Mouse (Mus musculus): ENCODE data around the gene Kif5c. TPM values are rescaled to one million over a fixed set of nuclear protein-coding genes. Genes with fewer than 3 reads are reported as not detected.

Kif5c gene
- polyA plus RNA-seq, 1 experiment from 2014 or later: 218 TPM

GRCm38 (mm10) chr2:49655195-49655873, 36.2 kb downstream of the Kif5c start:
- Histone ChIP-seq H3K4me3 (ENCODE audit: low read depth, low read length) (no peak overlapping the region), H3K27ac (ENCODE audit: low read depth, low read length) (0 out of 2 replicates have a peak overlapping the region, but pooled peaks have one; percentile 30), H3K9me3 (ENCODE audit: control insufficient read depth, low read length) (no peaks in the 10 kb centered on the region), H3K4me2 (ENCODE audit: low read depth, low read length) (no peak overlapping the region), H3K27me3 (ENCODE audit: control insufficient read depth, insufficient read depth, low read length) (no peaks in the 10 kb centered on the region), H3K4me1 (ENCODE audit: control insufficient read depth, insufficient read depth, low read length) (peaks cover 24% of the 10 kb centered on the region), H3K36me3 (ENCODE audit: control insufficient read depth, insufficient read depth, low read length) (no peaks in the 10 kb centered on the region), H3K9ac (replicated peaks; ENCODE audit: low read depth, low read length) (0 out of 2 replicates have a peak overlapping the region, but pooled peaks have one; percentile 0)
- WGBS: 22% methylated on average over 11 of the region's 11 CpGs
- ATAC-seq (ENCODE audit: low read depth): peak; percentile 78

GRCm38 (mm10) chr2:49655874-49656195, 36.7 kb downstream of the Kif5c start:
- Histone ChIP-seq H3K36me3 (ENCODE audit: control insufficient read depth, insufficient read depth, low read length) (no peaks in the 10 kb centered on the region), H3K9me3 (ENCODE audit: control insufficient read depth, low read length) (no peaks in the 10 kb centered on the region), H3K27ac (ENCODE audit: low read depth, low read length) (0 out of 2 replicates have a peak overlapping the region, but pooled peaks have one; percentile 30), H3K9ac (replicated peaks; ENCODE audit: low read depth, low read length) (0 out of 2 replicates have a peak overlapping the region, but pooled peaks have one; percentile 0), H3K27me3 (ENCODE audit: control insufficient read depth, insufficient read depth, low read length) (no peaks in the 10 kb centered on the region), H3K4me2 (ENCODE audit: low read depth, low read length) (no peak overlapping the region), H3K4me1 (ENCODE audit: control insufficient read depth, insufficient read depth, low read length) (peaks cover 24% of the 10 kb centered on the region), H3K4me3 (ENCODE audit: low read depth, low read length) (no peak overlapping the region)
- ATAC-seq (ENCODE audit: low read depth): no peak
- 46% methylated on average over 3 of the region's 3 CpGs for WGBS

GRCm38 (mm10) chr2:49656988-49657387, 37.9 kb downstream of the Kif5c start:
- WGBS: 88% methylated on average over 2 of the region's 2 CpGs
- H3K27me3 ChIP-seq (ENCODE audit: control insufficient read depth, insufficient read depth, low read length): no peaks in the 10 kb centered on the region
- ATAC-seq (ENCODE audit: low read depth): no peak
- H3K27ac ChIP-seq (ENCODE audit: low read depth, low read length): no peak overlapping the region
- no peaks in the 10 kb centered on the region for H3K36me3 ChIP-seq (ENCODE audit: control insufficient read depth, insufficient read depth, low read length)
- H3K9ac ChIP-seq (replicated peaks; ENCODE audit: low read depth, low read length): no peak overlapping the region
- no peak overlapping the region for H3K4me2 ChIP-seq (ENCODE audit: low read depth, low read length)
- H3K4me3 ChIP-seq (ENCODE audit: low read depth, low read length): no peak overlapping the region
- H3K4me1 ChIP-seq (ENCODE audit: control insufficient read depth, insufficient read depth, low read length): peaks cover 24% of the 10 kb centered on the region
- no peaks in the 10 kb centered on the region for H3K9me3 ChIP-seq (ENCODE audit: control insufficient read depth, low read length)

- H3K9ac ChIP-seq (replicated peaks; ENCODE audit: low read depth, low read length): no peak overlapping the region
- H3K36me3 ChIP-seq (ENCODE audit: control insufficient read depth, insufficient read depth, low read length): no peaks in the 10 kb centered on the region
- H3K4me1 ChIP-seq (ENCODE audit: control insufficient read depth, insufficient read depth, low read length): peaks cover 24% of the 10 kb centered on the region
- no peaks in the 10 kb centered on the region for H3K9me3 ChIP-seq (ENCODE audit: control insufficient read depth, low read length)
- WGBS: 75% methylated on average over 3 of the region's 3 CpGs
- H3K4me3 ChIP-seq (ENCODE audit: low read depth, low read length): no peak overlapping the region
- H3K27me3 ChIP-seq (ENCODE audit: control insufficient read depth, insufficient read depth, low read length): no peaks in the 10 kb centered on the region
- ATAC-seq (ENCODE audit: low read depth): no peak
- no peak overlapping the region for H3K27ac ChIP-seq (ENCODE audit: low read depth, low read length)
- no peak overlapping the region for H3K4me2 ChIP-seq (ENCODE audit: low read depth, low read length)
Observed at GRCm38 (mm10) chr2:49657666-49658065, 38.6 kb downstream of the Kif5c start.

- H3K27me3 ChIP-seq (ENCODE audit: control insufficient read depth, insufficient read depth, low read length): no peaks in the 10 kb centered on the region
- H3K4me3 ChIP-seq (ENCODE audit: low read depth, low read length): no peak overlapping the region
- no peak overlapping the region for H3K27ac ChIP-seq (ENCODE audit: low read depth, low read length)
- peaks cover 24% of the 10 kb centered on the region for H3K4me1 ChIP-seq (ENCODE audit: control insufficient read depth, insufficient read depth, low read length)
- 75% methylated on average over 4 of the region's 4 CpGs for WGBS
- H3K36me3 ChIP-seq (ENCODE audit: control insufficient read depth, insufficient read depth, low read length): no peaks in the 10 kb centered on the region
- H3K9me3 ChIP-seq (ENCODE audit: control insufficient read depth, low read length): no peaks in the 10 kb centered on the region
- H3K9ac ChIP-seq (replicated peaks; ENCODE audit: low read depth, low read length): no peak overlapping the region
- no peak for ATAC-seq (ENCODE audit: low read depth)
- no peak overlapping the region for H3K4me2 ChIP-seq (ENCODE audit: low read depth, low read length)
Observed at GRCm38 (mm10) chr2:49658988-49659387, 39.9 kb downstream of the Kif5c start.

- no peak overlapping the region for H3K9ac ChIP-seq (replicated peaks; ENCODE audit: low read depth, low read length)
- 36% methylated on average over 8 of the region's 8 CpGs for WGBS
- H3K27ac ChIP-seq (ENCODE audit: low read depth, low read length): no peak overlapping the region
- H3K4me3 ChIP-seq (ENCODE audit: low read depth, low read length): no peak overlapping the region
- H3K36me3 ChIP-seq (ENCODE audit: control insufficient read depth, insufficient read depth, low read length): no peaks in the 10 kb centered on the region
- ATAC-seq (ENCODE audit: low read depth): no peak
- no peaks in the 10 kb centered on the region for H3K27me3 ChIP-seq (ENCODE audit: control insufficient read depth, insufficient read depth, low read length)
- H3K9me3 ChIP-seq (ENCODE audit: control insufficient read depth, low read length): no peaks in the 10 kb centered on the region
- no peak overlapping the region for H3K4me2 ChIP-seq (ENCODE audit: low read depth, low read length)
- H3K4me1 ChIP-seq (ENCODE audit: control insufficient read depth, insufficient read depth, low read length): peaks cover 17% of the 10 kb centered on the region
Observed at GRCm38 (mm10) chr2:49659964-49660363, 40.9 kb downstream of the Kif5c start.

GRCm38 (mm10) chr2:49660375-49660923, 41.4 kb downstream of the Kif5c start:
- Histone ChIP-seq H3K9me3 (ENCODE audit: control insufficient read depth, low read length) (no peaks in the 10 kb centered on the region), H3K4me1 (ENCODE audit: control insufficient read depth, insufficient read depth, low read length) (peaks cover 12% of the 10 kb centered on the region), H3K27me3 (ENCODE audit: control insufficient read depth, insufficient read depth, low read length) (no peaks in the 10 kb centered on the region), H3K9ac (replicated peaks; ENCODE audit: low read depth, low read length) (no peak overlapping the region), H3K4me2 (ENCODE audit: low read depth, low read length) (no peak overlapping the region), H3K27ac (ENCODE audit: low read depth, low read length) (no peak overlapping the region), H3K4me3 (ENCODE audit: low read depth, low read length) (no peak overlapping the region), H3K36me3 (ENCODE audit: control insufficient read depth, insufficient read depth, low read length) (no peaks in the 10 kb centered on the region)
- ATAC-seq (ENCODE audit: low read depth): no peak
- 72% methylated on average over 12 of the region's 12 CpGs for WGBS

- ATAC-seq (ENCODE audit: low read depth): no peak
- Histone ChIP-seq H3K4me1 (ENCODE audit: control insufficient read depth, insufficient read depth, low read length) (peaks cover 5% of the 10 kb centered on the region; the same call in 1 of the 2 replicates), H3K27me3 (ENCODE audit: control insufficient read depth, insufficient read depth, low read length) (no peaks in the 10 kb centered on the region), H3K27ac (ENCODE audit: low read depth, low read length) (no peak overlapping the region), H3K9me3 (ENCODE audit: control insufficient read depth, low read length) (no peaks in the 10 kb centered on the region), H3K36me3 (ENCODE audit: control insufficient read depth, insufficient read depth, low read length) (no peaks in the 10 kb centered on the region), H3K4me2 (ENCODE audit: low read depth, low read length) (no peak overlapping the region), H3K9ac (replicated peaks; ENCODE audit: low read depth, low read length) (no peak overlapping the region), H3K4me3 (ENCODE audit: low read depth, low read length) (no peak overlapping the region)
Observed at GRCm38 (mm10) chr2:49661348-49661747, 42.2 kb downstream of the Kif5c start.

GRCm38 (mm10) chr2:49661872-49662271, 42.8 kb downstream of the Kif5c start:
- Histone ChIP-seq H3K4me2 (ENCODE audit: low read depth, low read length) (no peak overlapping the region), H3K9ac (replicated peaks; ENCODE audit: low read depth, low read length) (no peak overlapping the region), H3K4me1 (ENCODE audit: control insufficient read depth, insufficient read depth, low read length) (peaks cover 5% of the 10 kb centered on the region; the same call in 1 of the 2 replicates), H3K4me3 (ENCODE audit: low read depth, low read length) (no peak overlapping the region), H3K9me3 (ENCODE audit: control insufficient read depth, low read length) (no peaks in the 10 kb centered on the region), H3K27me3 (ENCODE audit: control insufficient read depth, insufficient read depth, low read length) (no peaks in the 10 kb centered on the region), H3K27ac (ENCODE audit: low read depth, low read length) (no peak overlapping the region), H3K36me3 (ENCODE audit: control insufficient read depth, insufficient read depth, low read length) (no peaks in the 10 kb centered on the region)
- 87% methylated on average over 3 of the region's 3 CpGs for WGBS
- no peak for ATAC-seq (ENCODE audit: low read depth)

Measured in neural tube, embryonic 14.5 days (tissue).